Mouse (Mus musculus): ENCODE data around the gene Msx3.
A peak's percentile ranks its signal among the peaks of the same experiment; 100 is the strongest.

Msx3 gene

GRCm38 (mm10) chr7:140057413-140058407 is 8.8 kb upstream of the Msx3 start:
- DNase-seq (ENCODE audit: low spot score) = no peak

GRCm38 (mm10) chr7:140054124-140054523 is 5.2 kb upstream of the Msx3 start:
- DNase-seq (ENCODE audit: low spot score) = no peak

- no peak for DNase-seq (ENCODE audit: low spot score)
These were observed 313 bp upstream of the Msx3 start for GRCm38 (mm10) chr7:140049115-140049689.

GRCm38 (mm10) chr7:140047811-140048311 is 1.0 kb downstream of the Msx3 start:
- DNase-seq (ENCODE audit: low spot score) = no peak

- no peak for DNase-seq (ENCODE audit: low spot score)
These were observed 3.3 kb downstream of the Msx3 start for GRCm38 (mm10) chr7:140045546-140045945.

GRCm38 (mm10) chr7:140042728-140043127 is 6.2 kb downstream of the Msx3 start:
- DNase-seq (ENCODE audit: low spot score) = no peak

GRCm38 (mm10) chr7:140037171-140037555 is 11.7 kb downstream of the Msx3 start:
- no peak for DNase-seq (ENCODE audit: low spot score)

GRCm38 (mm10) chr7:140036281-140037170 is 12.4 kb downstream of the Msx3 start, which contains the start of the genes Zfp511 and Tubgcp2:
TSS of gene Zfp511 (plus strand) at chr7:140036391.
TSS of gene Tubgcp2 (minus strand) at chr7:140036669.
- peak; percentile 89 for DNase-seq (ENCODE audit: low spot score)

GRCm38 (mm10) chr7:140035456-140035855 is 13.4 kb downstream of the Msx3 start:
- DNase-seq (ENCODE audit: low spot score) = no peak

- DNase-seq (ENCODE audit: low spot score) = no peak
These were observed 15.5 kb downstream of the Msx3 start for GRCm38 (mm10) chr7:140033386-140033785.

GRCm38 (mm10) chr7:140032366-140032765 is 16.5 kb downstream of the Msx3 start:
- no peak for DNase-seq (ENCODE audit: low spot score)

GRCm38 (mm10) chr7:140031771-140032170 is 17.1 kb downstream of the Msx3 start:
- DNase-seq (ENCODE audit: low spot score) = no peak

GRCm38 (mm10) chr7:140011336-140011735 is 37.6 kb downstream of the Msx3 start:
- DNase-seq (ENCODE audit: low spot score) = no peak

GRCm38 (mm10) chr7:140007781-140008180 is 41.1 kb downstream of the Msx3 start:
- no peak for DNase-seq (ENCODE audit: low spot score)

GRCm38 (mm10) chr7:140006861-140007611 is 41.9 kb downstream of the Msx3 start:
- no peak for DNase-seq (ENCODE audit: low spot score)

- DNase-seq (ENCODE audit: low spot score) = no peak
These were observed 44.2 kb downstream of the Msx3 start for GRCm38 (mm10) chr7:140004666-140005065.

- DNase-seq (ENCODE audit: low spot score) = no peak
These were observed 47.7 kb downstream of the Msx3 start for GRCm38 (mm10) chr7:140001086-140001740.

- no peak for DNase-seq (ENCODE audit: low spot score)
These were observed 50.1 kb downstream of the Msx3 start for GRCm38 (mm10) chr7:139998691-139999350.

All from left cerebral cortex, adult 11 months (tissue).